Mouse (Mus musculus) layer of hippocampus, postnatal 10 days (tissue): ENCODE measurements around the gene Ip6k3. TPM values are rescaled to one million over a fixed set of nuclear protein-coding genes. Genes with fewer than 3 reads are reported as not detected.

ENCODE experiments used
- DNase-seq, 2 experiments: peaks; one replicate each; pipeline ENCODE4 v3.0.0; 2021; ENCODE audit warnings: low spot score in 2 of 2
- total RNA-seq, 2 experiments: library from RNA; stranded (reverse); gene quantifications; 2 replicates each; pipeline ENCODE4 v1.2.3; 2021

The Ip6k3 gene
- total RNA-seq, 2 experiments from 2014 or later, result not detected

- no peak for DNase-seq
Observed at GRCm38 (mm10) chr17:27154881-27155280, 12.7 kb downstream of the Ip6k3 start.

- peak in 1 of 2 experiments; percentile 33 for DNase-seq
Observed at GRCm38 (mm10) chr17:27154256-27154655, 13.3 kb downstream of the Ip6k3 start.

GRCm38 (mm10) chr17:27153773-27154193 lies 13.8 kb downstream of the Ip6k3 start:
- DNase-seq, result peak in 1 of 2 experiments; percentile 21

- no peak for DNase-seq
Observed at GRCm38 (mm10) chr17:27152976-27153723, 14.4 kb downstream of the Ip6k3 start.

- DNase-seq, result no peak
Observed at GRCm38 (mm10) chr17:27151411-27151810, 16.2 kb downstream of the Ip6k3 start.

- DNase-seq, result no peak
Observed at GRCm38 (mm10) chr17:27150871-27151270, 16.7 kb downstream of the Ip6k3 start.

- DNase-seq, result no peak
Observed at GRCm38 (mm10) chr17:27146323-27146923, 21.2 kb downstream of the Ip6k3 start.

GRCm38 (mm10) chr17:27144152-27144551 lies 23.4 kb downstream of the Ip6k3 start:
- no peak for DNase-seq

GRCm38 (mm10) chr17:27141971-27142450 lies 25.6 kb downstream of the Ip6k3 start:
- no peak for DNase-seq

GRCm38 (mm10) chr17:27140262-27140661 lies 27.3 kb downstream of the Ip6k3 start:
- no peak for DNase-seq

GRCm38 (mm10) chr17:27139304-27139703 lies 28.3 kb downstream of the Ip6k3 start:
- no peak for DNase-seq

GRCm38 (mm10) chr17:27138396-27138795 lies 29.2 kb downstream of the Ip6k3 start:
- no peak for DNase-seq

GRCm38 (mm10) chr17:27134715-27135114 lies 32.9 kb downstream of the Ip6k3 start:
- DNase-seq, result no peak

GRCm38 (mm10) chr17:27134187-27134586 lies 33.4 kb downstream of the Ip6k3 start:
- DNase-seq, result no peak

GRCm38 (mm10) chr17:27133551-27134141 lies 33.9 kb downstream of the Ip6k3 start, which contains the start of gene Uqcc2:
Gene Uqcc2, minus strand, starts transcription at chr17:27133916.
- peak; percentile 96 to 99 for DNase-seq

- no peak for DNase-seq
Observed at GRCm38 (mm10) chr17:27132238-27132637, 35.4 kb downstream of the Ip6k3 start.

GRCm38 (mm10) chr17:27131240-27131665 lies 36.3 kb downstream of the Ip6k3 start:
- DNase-seq, result no peak

GRCm38 (mm10) chr17:27130246-27130645 lies 37.3 kb downstream of the Ip6k3 start:
- no peak for DNase-seq

- no peak for DNase-seq
Observed at GRCm38 (mm10) chr17:27129819-27130218, 37.8 kb downstream of the Ip6k3 start.

GRCm38 (mm10) chr17:27129291-27129690 lies 38.3 kb downstream of the Ip6k3 start:
- DNase-seq, result peak in 1 of 2 experiments; percentile 62

- DNase-seq, result no peak
Observed at GRCm38 (mm10) chr17:27128189-27128588, 39.4 kb downstream of the Ip6k3 start.

GRCm38 (mm10) chr17:27126974-27127373 lies 40.6 kb downstream of the Ip6k3 start:
- DNase-seq, result no peak
